Mouse (Mus musculus): ENCODE measurements around the gene Strn4. TPM values are rescaled to one million over a fixed set of nuclear protein-coding genes. Genes with fewer than 3 reads are reported as not detected.

The Strn4 gene
- total RNA-seq, 2 experiments from 2014 or later: 50.3 to 60.0 TPM

DNA sequence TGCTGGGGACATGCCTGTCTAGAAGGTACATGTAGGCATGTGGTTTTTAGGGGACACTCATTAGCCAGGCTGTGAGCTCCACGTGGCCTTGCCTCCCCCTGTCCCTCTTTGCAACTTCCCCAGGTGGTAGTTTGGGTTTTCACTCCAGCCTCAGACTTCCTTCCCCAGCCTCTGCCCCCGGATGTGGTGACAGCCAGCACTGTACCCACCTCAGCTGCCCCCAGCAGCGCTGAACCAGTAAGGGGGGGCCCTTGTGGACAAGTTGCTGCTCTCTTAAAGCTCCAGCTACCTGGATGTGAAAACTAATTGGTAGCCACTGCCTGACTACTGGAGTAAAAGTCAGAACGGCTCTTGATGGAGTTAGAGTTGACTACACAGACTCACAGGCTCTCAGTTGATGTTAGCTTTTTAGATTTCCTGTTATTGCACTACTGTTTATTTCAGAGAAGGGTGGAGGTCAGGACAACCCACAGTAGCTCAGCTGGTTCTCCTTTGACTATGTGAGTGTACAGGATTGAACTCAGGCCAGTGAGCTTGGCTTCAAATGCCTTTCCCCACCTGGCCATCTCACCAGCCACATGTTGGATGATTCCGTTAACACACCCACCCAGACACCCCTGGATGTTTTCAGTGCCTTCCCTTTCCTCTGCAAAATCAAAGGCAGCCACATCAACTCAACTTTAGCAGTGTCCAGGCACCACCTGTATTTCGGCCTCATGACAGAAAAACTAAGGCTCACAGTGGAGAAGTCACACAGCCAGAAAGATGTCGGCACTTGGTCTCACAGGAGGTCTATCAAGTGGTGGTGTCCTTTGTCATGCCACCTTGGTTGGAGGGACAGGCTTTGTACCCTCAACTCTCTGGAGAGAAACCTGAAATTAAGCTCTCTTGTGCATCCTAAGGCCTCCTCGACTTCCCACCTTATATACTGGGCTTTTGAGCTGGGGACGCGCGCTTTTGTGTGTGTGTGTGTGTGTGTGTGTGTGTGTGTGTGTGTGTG is 26.2 kb downstream of the Strn4 start:
- DNase-seq: peak; percentile 49 to 53

DNA sequence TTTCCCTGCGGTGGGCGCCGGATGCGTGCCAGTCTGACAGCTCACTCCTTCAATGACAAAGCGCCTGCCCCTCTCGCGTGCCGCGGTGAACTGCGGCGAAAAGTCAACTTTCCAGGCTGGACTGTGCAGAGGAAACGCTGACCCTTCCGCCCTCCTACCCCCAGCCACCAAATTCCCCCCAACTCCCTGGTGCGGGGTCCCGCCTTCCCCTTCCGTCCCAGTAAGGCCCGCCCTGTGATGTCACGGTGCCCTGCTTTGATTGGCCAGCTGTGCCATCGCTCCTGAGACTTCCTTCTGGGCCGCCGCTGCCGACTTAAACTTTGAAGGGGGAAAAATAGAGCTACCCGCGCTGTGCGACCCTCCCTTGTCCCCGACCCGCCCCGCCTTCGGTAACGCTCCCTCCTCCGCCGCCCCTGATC is 27.0 kb downstream of the Strn4 start, which contains the start of gene Prkd2:
Gene Prkd2 (plus strand): TSS at position 258 of the 419 bp plus-strand sequence.
- DNase-seq: peak; percentile 96 to 98

DNA sequence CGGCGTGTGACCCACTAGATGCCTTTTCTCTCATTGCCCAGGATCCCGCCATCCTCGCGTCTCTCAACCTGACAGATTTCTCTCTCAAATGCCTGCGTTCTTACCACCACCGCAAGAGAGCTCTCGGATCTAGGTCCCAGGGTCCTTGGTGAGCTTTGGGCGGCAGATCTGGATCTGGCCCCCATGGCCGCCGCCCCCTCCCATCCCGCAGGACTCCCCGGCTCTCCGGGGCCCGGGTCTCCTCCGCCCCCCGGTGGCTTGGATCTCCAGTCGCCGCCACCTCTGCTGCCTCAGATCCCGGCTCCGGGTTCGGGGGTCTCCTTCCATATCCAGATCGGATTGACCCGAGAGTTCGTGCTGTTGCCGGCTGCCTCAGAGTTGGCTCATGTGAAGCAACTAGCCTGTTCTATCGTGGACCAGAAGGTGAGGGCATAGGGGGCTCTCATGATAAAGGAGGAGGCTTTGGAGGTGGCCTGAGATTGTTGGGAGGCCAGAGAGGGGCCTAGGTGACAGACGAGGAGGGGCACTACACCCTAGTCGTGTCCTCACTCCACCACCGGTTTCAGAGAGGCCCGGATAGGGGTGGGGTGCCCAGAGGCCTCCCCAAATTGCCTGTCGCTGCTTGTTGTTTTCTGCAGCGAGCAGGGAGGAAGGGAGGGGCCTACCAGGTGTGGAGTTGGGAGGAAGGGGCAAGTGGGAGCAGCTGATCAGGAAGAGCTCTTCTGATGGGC is 27.9 kb downstream of the Strn4 start:
- peak; percentile 70 to 82 for DNase-seq

DNA sequence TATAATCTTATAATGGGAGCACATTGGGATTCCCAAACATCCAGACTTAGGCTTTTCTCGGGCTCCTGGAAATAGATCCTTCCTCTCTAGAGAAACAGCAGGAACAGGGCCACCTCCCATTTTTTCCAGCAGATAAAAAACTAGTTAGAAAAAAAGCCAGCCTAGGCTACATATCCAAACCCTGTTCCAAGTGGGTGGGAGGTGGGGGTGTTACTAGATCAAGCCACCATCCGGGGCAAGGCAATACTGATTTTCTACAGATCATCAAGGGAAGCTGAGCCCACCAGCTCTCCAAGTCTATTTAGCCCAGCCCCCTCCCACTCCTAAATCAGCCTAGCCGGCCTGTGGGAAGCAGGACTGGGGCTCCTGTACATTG is 29.0 kb downstream of the Strn4 start:
- DNase-seq: peak; percentile 60 to 68

DNA sequence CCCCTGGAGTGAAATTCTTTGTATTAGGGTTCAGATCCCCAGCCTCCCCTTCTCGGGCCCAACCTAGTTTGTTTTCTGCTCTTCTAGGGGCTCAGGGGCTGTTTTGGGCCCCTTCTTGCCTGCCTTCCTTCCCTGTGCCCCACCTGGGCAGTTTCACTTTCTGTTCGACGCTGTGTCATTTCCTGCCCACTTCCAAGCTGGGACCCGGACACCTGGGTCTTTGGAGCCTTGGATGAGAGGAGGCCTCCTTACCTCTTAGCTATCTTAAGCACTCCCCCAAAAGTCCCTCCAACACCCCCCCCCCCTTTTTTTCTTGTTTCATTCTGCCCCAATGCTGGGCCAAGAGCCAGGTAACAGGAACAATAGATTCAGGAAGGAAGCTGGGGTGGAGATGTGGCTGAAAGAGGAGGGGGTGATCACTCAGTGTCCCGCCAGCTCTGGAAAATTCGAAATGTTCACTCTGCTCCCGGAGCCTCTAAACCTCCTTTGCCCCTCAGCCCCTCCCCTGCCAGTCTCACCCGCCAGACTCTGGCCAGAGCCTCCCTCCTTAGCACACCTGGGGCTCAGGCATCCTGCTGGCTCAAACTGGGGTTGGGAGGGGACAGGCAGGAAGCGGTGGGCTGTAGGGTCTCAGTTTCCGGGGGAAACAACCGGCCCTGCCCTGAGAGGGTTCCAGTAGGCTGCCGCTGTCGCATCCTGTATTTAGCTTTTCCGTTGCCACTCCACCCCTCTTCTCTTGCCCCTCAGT is 29.6 kb downstream of the Strn4 start:
- peak; percentile 71 to 87 for DNase-seq

DNA sequence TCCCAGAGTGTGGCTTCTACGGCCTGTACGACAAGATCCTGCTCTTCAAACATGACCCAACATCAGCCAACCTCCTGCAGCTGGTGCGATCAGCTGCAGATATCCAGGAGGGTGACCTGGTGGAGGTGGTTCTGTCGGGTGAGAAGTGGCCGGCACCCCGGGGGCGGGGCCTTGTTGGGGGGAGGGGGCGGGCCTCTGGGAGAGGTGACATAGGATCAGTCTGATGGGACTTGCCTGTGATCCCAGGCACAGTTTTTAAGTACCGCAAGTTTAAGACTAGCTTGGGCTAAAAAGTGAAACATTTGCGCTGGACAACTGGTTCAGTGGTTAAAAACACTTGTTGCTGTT is 30.1 kb downstream of the Strn4 start:
- DNase-seq: no peak

DNA sequence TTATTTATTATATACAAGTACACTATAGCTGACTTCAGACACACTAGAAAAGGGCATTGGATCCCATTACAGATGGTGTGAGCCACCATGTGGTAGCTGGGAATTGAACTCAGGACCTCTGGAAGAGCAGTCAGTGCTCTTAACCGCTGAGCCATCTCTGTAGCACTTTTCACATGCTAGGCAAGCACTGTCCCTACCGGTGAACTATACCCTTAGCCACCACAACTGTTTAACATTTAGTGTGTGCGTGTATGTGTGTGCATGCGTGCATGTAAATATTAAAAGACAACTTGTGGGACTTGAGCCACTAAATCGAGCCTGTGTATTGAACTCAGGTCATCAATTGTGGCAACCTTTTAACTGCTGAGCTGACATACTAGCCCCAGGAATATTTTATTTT is 31.1 kb downstream of the Strn4 start:
- no peak for DNase-seq

DNA sequence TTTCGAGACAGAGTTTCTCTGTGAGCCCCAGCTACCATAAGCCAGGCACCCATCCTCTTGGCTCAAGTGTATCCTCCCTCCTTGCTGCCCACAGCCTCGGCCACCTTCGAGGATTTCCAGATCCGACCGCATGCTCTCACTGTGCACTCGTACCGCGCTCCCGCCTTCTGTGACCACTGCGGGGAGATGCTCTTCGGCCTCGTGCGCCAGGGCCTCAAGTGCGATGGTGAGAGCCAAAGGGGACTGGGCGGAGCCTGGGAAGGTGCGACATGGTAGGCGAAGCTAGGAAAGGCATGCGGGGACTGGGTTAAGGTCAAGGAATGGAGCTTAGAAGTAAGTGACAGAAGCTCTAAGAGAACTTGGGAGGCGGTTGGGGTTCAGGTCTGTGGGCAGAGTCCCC is 31.8 kb downstream of the Strn4 start:
- no peak for DNase-seq

DNA sequence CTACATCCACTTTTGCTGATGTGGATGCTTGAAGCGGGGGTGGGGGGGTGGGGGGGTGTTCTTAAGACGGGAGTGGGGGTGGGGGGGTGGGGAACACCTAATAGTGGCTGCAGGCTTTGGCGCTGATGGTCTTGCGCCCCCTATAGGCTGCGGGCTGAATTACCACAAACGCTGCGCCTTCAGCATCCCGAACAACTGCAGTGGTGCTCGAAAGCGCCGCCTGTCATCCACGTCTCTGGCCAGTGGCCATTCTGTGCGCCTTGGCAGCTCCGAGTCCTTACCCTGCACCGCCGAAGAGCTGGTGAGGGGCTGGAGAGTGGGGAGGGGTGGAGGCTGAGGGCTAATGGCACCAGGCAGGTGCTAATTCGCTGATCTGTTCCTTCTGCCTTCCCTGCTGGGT is 32.9 kb downstream of the Strn4 start:
- peak; percentile 45 to 73 for DNase-seq

DNA sequence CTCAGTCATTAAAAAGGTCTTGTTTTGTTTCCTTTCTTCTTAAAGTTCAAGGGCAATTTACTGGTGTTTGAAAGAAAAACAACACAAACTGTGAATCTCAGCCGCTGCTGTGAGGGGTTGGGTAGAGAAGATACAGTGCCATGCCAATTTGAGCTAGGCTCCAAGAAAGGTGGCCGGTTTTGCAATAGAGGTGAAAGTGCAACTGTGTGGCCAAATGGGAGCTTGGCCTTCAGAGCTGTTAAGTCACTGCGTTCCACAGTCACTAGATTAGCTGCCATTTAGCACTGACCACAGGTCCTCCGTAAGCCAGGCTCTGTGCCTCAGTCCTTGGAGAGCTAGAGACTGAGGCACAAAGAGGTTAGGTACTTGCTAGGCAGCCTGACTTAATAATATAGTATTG is 35.9 kb downstream of the Strn4 start:
- DNase-seq: no peak

DNA sequence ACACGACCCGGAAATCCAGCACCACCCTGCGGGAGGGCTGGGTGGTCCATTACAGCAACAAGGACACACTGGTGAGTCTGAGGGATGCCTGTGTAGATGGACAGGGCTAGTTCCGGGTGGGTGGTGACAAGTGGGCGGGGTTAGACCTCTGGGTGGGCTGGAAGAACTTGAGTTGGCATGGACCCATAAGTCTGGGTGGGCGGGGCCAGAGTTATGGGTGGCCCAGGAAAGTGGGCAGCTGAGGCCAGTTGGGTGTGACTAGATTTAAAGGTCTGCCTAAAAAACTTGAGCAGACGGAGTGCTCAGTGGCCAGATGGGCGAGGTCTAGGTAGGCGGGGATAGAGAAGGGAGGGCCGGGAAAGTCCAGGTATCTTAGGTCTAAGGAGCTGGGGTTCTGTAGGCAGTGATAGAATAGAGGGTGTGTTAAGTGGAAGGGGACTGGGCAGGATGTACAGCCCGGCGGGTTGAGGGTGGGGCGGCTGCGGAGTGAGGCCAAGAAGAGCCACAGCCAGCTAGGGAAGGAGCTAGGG is 37.7 kb downstream of the Strn4 start:
- peak; percentile 46 to 55 for DNase-seq

DNA sequence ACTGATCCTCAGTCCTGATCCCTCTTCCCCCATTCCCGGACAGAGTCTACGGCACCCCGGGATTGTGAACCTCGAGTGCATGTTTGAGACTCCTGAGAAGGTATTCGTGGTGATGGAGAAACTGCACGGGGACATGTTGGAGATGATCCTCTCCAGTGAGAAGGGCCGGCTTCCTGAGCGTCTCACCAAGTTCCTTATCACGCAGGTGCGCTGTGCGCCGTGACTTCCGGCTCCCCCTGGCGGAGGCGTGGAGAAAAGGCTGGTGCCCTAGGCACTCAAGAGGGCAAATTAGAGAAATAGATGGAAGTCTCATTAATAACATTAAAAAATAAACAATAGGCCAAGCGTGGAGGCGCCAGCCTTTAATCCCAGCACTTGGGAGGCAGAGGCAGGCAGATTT is 42.6 kb downstream of the Strn4 start:
- DNase-seq: peak; percentile 28 to 51

DNA sequence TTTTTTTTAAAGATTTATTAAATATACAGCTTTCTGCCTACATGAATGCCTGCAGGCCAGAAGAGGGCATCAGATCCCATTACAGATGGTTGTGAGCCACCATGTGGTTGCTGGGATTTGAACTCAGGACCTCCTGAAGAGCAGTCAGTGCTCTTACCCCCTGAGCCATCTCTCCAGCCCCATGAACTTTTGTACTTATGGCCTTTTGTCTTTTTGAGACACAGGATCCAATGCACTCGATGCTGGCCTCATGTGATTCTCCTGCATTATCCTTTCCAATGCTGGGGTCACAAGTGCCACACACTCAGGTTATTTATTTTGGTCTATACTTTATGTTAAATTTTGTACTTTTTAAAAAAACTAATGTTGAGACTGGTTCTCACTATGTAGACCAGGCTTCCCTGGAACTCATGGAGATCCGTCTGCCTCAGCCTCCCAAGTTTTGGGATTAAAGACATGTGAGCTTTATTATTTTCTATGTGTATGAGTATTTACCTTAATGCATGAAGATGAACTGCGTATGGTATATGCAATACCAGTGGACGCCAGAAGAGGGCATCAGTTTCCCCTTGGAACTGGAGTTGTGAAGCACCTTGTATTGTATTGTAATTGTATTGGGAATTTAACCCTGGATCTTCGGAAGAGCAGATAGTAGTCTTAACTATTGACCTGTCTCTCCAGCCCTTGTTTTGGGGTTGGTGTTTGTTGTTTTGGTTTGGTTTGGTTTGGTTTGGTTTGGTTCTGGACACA is 44.4 kb downstream of the Strn4 start:
- peak; percentile 37 to 81 for DNase-seq

DNA sequence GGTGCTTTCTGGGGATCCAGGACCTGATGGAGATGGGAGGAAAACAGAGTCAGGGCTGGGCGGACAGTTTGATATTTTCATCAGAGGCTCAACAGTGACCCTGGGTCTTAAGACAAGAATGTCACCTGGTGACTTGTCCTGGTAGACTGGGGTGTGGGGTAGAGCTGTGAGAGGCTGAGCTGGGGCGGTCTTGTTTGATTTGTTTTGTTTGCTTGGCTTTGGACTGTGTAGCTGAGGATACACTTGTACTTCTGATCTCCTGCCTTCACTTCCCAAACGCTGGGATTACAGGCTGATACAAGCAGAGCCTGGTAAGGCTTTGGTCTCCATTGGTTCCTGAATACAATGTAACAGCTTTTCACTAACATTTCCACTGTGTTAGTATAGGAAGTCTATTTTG is 51.8 kb downstream of the Strn4 start:
- no peak for DNase-seq

DNA sequence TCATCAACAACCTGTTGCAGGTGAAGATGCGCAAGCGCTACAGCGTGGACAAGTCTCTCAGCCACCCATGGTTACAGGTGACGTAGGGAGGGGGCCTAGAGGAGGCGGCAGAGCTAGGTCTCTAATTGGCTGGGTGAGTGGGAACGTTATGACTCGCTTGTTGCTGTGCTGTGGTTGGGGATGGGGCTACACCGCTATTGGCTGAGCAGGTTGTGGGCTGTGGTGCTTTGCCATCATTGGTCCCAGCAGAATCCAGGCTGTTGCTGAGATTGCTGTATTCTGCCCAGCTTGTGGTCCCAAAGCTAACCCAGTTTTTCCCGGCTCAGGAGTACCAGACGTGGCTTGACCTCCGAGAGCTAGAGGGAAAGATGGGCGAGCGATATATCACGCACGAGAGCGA is 53.8 kb downstream of the Strn4 start:
- no peak for DNase-seq

DNA sequence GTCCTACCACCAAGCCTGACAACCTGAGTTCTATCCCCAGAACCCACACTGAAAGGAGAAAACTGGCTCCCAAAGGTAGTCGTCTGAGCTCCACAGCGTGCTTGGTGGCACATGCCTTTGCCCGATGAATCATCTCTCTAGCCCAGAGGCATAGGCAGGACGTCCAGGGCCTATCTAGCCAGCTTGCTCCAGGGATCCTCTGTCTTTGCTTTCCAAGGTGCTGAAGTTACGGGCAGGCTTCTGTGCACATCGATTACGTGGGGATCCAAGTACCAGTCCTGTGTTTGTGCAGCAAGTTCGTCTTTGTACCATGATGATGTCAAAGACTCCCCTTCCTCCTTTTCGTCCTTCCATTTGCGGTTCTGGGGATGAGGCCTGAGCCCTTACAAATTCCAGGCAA is 55.9 kb downstream of the Strn4 start:
- no peak for DNase-seq

DNA sequence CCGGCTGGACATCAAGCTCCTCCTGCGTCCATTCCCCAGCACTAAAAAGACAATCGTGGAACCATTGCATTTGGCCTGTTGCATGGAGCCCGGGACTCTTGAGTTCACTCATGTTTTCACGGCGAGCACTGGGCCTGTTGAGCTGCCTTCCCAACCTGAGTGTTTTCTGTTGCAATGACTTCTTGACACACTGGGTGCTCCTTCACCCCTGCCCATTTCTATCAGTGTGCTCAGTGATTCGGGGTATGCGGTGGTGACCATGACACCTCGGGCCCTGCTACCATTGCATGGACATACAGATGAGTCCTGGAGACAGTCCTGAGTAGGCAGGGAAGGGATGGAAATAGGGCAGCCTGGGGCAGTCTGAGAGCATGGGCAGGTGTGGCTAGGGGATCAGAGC is 56.8 kb downstream of the Strn4 start:
- no peak for DNase-seq

DNA sequence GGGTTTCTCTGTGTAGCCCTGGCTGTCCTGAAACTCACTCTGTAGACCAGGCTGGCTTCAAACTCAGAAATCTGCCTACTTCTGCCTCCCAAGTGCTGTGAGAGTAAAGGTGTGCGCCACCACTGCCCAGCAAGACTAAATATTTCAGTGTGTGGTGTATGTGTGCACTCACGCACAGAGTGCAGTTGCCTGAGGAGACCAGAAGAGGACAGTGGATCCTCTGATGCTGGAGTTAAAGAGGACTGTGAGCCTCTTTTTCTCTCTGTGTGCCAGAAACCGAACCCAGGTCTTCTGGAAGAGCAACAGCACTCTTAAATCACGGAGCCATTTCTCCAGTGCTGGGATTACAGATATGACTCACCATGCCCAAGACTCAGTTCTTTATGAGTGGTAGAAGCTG is 57.7 kb downstream of the Strn4 start:
- DNase-seq: no peak

DNA sequence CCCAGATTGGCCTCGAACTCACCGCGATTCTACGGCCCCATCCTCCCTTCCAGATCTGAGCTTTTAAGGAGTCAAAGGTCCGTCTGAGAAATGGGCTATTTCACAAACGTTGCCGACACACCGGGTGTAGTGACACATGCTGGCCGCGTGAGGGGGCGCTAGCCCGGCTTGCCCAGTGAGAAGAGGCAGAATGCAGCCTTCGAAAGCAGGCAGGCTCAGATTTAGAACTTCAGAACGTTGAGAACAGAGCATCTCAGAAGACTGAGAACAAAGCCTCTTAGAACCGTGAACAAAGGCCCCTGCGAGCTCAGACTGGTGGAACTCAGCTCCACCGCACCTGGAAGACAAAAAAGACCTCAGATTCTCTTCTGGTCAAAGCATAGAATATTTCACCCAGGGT is 58.5 kb downstream of the Strn4 start:
- DNase-seq: peak; percentile 82 to 84

DNA sequence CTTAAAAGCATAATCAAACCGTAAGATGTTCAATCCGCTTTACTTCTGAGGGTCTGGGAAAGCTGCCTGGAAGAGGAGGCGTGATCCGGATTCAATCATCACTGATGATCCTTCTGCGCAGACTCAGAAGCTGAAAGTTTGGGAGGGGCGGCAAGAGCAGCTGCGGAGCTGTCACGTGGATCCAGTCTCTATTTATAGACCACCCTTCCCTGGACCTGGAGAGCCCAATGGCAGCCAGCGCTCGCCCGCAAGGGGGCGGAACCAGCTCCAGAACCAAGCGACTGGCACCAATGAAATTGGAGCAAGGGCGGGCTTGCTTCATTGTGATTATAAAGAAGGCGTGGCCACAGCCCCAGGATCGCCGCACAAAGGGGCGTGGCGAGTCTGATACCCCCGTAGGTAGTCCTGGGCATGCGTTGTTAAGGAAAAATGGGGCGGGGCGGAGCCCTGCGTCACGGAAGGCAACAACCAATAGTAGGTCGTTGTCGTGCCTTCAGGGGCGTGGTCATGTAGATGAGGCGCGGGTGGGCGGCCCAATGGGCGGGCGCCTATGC is 59.1 kb downstream of the Strn4 start:
- peak; percentile 100 for DNase-seq

DNA sequence AGATGAGACGGTGACA is 59.4 kb downstream of the Strn4 start, which contains the start of gene Dact3:
Gene Dact3 (plus strand): TSS at position 8 of the 16 bp plus-strand sequence.
- DNase-seq: no peak

DNA sequence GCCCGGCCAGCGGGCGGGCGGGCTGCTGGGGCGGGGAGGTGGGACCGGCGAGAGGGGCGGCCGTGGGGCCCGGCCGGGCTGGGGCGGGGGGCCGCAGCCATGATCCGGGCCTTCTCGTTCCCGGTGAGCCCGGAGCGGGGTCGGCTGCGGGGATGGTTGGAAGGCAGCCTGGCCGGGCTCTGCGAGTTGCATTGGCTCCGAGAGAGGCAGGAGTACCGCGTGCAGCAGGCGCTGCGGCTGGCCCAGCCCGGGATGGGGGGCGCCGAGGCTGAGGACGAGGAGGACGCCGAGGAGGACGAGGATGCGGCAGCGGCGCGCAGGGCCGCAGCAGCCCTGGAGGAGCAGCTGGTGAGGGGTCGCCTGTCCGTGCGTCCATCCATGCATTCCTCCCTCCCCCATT is 59.6 kb downstream of the Strn4 start:
- DNase-seq: no peak

All from heart, adult 18-20 months (tissue).